ENCODE assay signal across 10 mouse cellular contexts in genomic region chr14:23902636-23903279, GRCm38 (mm10).
DNase-seq lines count a peak whose midpoint lies in the region; ATAC-seq and TF ChIP-seq lines count a peak whose summit lies in the region.
"Had no signal": no experiment of that assay in that cellular context is flagged by ENCODE, and none has a peak within 500 bp of the region (broad histone marks: within the 10 kb centered on the region; RNA-seq: fewer than 3 reads in every experiment).

No protein-coding gene starts in this region.

- no peaks in the 10 kb centered on the region for H3K9me3 ChIP-seq in forebrain, embryonic 12.5 days
- H3K9me3 ChIP-seq in forebrain, embryonic 11.5 days (ENCODE audit: control insufficient read depth, low read length), result no peaks in the 10 kb centered on the region
- H3K9me3 ChIP-seq in forebrain, embryonic 14.5 days (replicated peaks; ENCODE audit: control insufficient read depth, low read length), result no peaks in the 10 kb centered on the region
- H3K9me3 ChIP-seq in hindbrain, postnatal 0 days (ENCODE audit: low read length), result no peaks in the 10 kb centered on the region
- no peaks in the 10 kb centered on the region for H3K9me3 ChIP-seq in neural tube, embryonic 14.5 days (ENCODE audit: control insufficient read depth, low read length)
- no peaks in the 10 kb centered on the region for H3K9me3 ChIP-seq in liver, embryonic 11.5 days (ENCODE audit: control insufficient read depth, low read length)
- H3K9me3 ChIP-seq: heart, embryonic 13.5 days had no signal

- no peak overlapping the region for H3K9ac ChIP-seq in forebrain, embryonic 12.5 days
- H3K9ac ChIP-seq in forebrain, embryonic 11.5 days (ENCODE audit: low read length), result no peak overlapping the region
- H3K9ac ChIP-seq in forebrain, embryonic 14.5 days (ENCODE audit: low read length), result no peak overlapping the region
- H3K9ac ChIP-seq in hindbrain, postnatal 0 days (replicated peaks; ENCODE audit: low read length), result no peak overlapping the region; the same call in 1 of the 2 replicates
- no peak overlapping the region for H3K9ac ChIP-seq in neural tube, embryonic 14.5 days (replicated peaks; ENCODE audit: low read depth, low read length)
- H3K9ac ChIP-seq in liver, embryonic 11.5 days (ENCODE audit: low read depth, low read length), result no peak overlapping the region
- H3K9ac ChIP-seq: heart, embryonic 13.5 days had no signal

- peak overlapping the region; percentile 42; the same call in 1 of the 2 replicates for H3K27ac ChIP-seq in forebrain, embryonic 12.5 days
- H3K27ac ChIP-seq in forebrain, embryonic 11.5 days (ENCODE audit: low read depth, low read length), result no peak overlapping the region
- no peak overlapping the region for H3K27ac ChIP-seq in forebrain, embryonic 14.5 days (ENCODE audit: low read depth, low read length)
- H3K27ac ChIP-seq in hindbrain, postnatal 0 days, result peak overlapping the region; percentile 32; the same call in 1 of the 2 replicates
- peak overlapping the region; percentile 46; the same call in 1 of the 2 replicates for H3K27ac ChIP-seq in neural tube, embryonic 14.5 days (ENCODE audit: low read depth, low read length)
- H3K27ac ChIP-seq in liver, embryonic 11.5 days (ENCODE audit: low read depth, low read length), result no peak overlapping the region
- H3K27ac ChIP-seq: heart, embryonic 13.5 days had no signal

- peak; percentile 53; the same call in 1 of the 2 replicates for ATAC-seq in forebrain, embryonic 12.5 days (ENCODE audit: low FRiP score)
- no peak for ATAC-seq in forebrain, embryonic 11.5 days (replicated peaks; ENCODE audit: low FRiP score)
- no peak for ATAC-seq in forebrain, embryonic 14.5 days
- ATAC-seq in hindbrain, postnatal 0 days, result peak; percentile 68; the same call in 1 of the 2 replicates
- ATAC-seq in neural tube, embryonic 14.5 days (ENCODE audit: low read depth), result peak; percentile 86
- ATAC-seq in CD4-positive, CD25-positive, alpha-beta regulatory T cell, adult 4 months, result no peak
- ATAC-seq in liver, embryonic 11.5 days (replicated peaks; ENCODE audit: low FRiP score), result no peak

- no peak overlapping the region for H3K4me3 ChIP-seq in forebrain, embryonic 12.5 days (replicated peaks)
- no peak overlapping the region for H3K4me3 ChIP-seq in forebrain, embryonic 11.5 days (ENCODE audit: low read depth, low read length)
- no peak overlapping the region for H3K4me3 ChIP-seq in forebrain, embryonic 14.5 days (ENCODE audit: low read depth, low read length)
- no peak overlapping the region for H3K4me3 ChIP-seq in hindbrain, postnatal 0 days (ENCODE audit: low read length)
- H3K4me3 ChIP-seq in neural tube, embryonic 14.5 days (ENCODE audit: low read depth, low read length), result no peak overlapping the region
- H3K4me3 ChIP-seq in liver, embryonic 11.5 days (ENCODE audit: low read depth, low read length), result no peak overlapping the region
- H3K4me3 ChIP-seq: heart, embryonic 13.5 days had no signal

- peaks cover 9% of the 10 kb centered on the region for H3K4me1 ChIP-seq in forebrain, embryonic 12.5 days
- no peaks in the 10 kb centered on the region for H3K4me1 ChIP-seq in forebrain, embryonic 11.5 days (replicated peaks; ENCODE audit: control insufficient read depth, insufficient read depth, low read length)
- H3K4me1 ChIP-seq in forebrain, embryonic 14.5 days (ENCODE audit: control insufficient read depth, insufficient read depth, low read length), result no peaks in the 10 kb centered on the region
- H3K4me1 ChIP-seq in hindbrain, postnatal 0 days (ENCODE audit: insufficient read depth, low read length), result peaks cover 10% of the 10 kb centered on the region
- H3K4me1 ChIP-seq in neural tube, embryonic 14.5 days (ENCODE audit: control insufficient read depth, insufficient read depth, low read length), result peaks cover 13% of the 10 kb centered on the region
- H3K4me1 ChIP-seq in liver, embryonic 11.5 days (replicated peaks; ENCODE audit: control insufficient read depth, insufficient read depth, low read length), result no peaks in the 10 kb centered on the region

- H3K27me3 ChIP-seq in forebrain, embryonic 12.5 days, result no peaks in the 10 kb centered on the region
- H3K27me3 ChIP-seq in forebrain, embryonic 11.5 days (ENCODE audit: control insufficient read depth, insufficient read depth, low read length), result no peaks in the 10 kb centered on the region
- no peaks in the 10 kb centered on the region for H3K27me3 ChIP-seq in forebrain, embryonic 14.5 days (replicated peaks; ENCODE audit: control insufficient read depth, insufficient read depth, low read length)
- H3K27me3 ChIP-seq in hindbrain, postnatal 0 days (ENCODE audit: insufficient read depth, low read length), result no peaks in the 10 kb centered on the region
- no peaks in the 10 kb centered on the region for H3K27me3 ChIP-seq in neural tube, embryonic 14.5 days (ENCODE audit: control insufficient read depth, insufficient read depth, low read length)
- H3K27me3 ChIP-seq in liver, embryonic 11.5 days (replicated peaks; ENCODE audit: control insufficient read depth, insufficient read depth, low read length), result no peaks in the 10 kb centered on the region

- no peak for TF ChIP-seq CTCF in hindbrain, postnatal 0 days (IDR thresholded peaks at IDR 0.05; ENCODE audit: low read depth)

- no peak overlapping the region for H3K4me2 ChIP-seq in forebrain, embryonic 12.5 days
- no peak overlapping the region for H3K4me2 ChIP-seq in forebrain, embryonic 11.5 days (ENCODE audit: low read depth, low read length, severe bottlenecking)
- H3K4me2 ChIP-seq in forebrain, embryonic 14.5 days (ENCODE audit: low read length), result no peak overlapping the region
- H3K4me2 ChIP-seq in hindbrain, postnatal 0 days (ENCODE audit: low read depth, low read length), result no peak overlapping the region
- H3K4me2 ChIP-seq in neural tube, embryonic 14.5 days (ENCODE audit: low read depth, low read length), result no peak overlapping the region
- H3K4me2 ChIP-seq in liver, embryonic 11.5 days, result no peak overlapping the region
- H3K4me2 ChIP-seq: heart, embryonic 13.5 days had no signal

- no peak for DNase-seq in forebrain, embryonic 11.5 days (ENCODE audit: low spot score)
- peak; percentile 51 for DNase-seq in forebrain, embryonic 14.5 days (ENCODE audit: low spot score)
- DNase-seq in hindbrain, postnatal 0 days (ENCODE audit: low spot score), result peak; percentile 57
- no peak for DNase-seq in liver, embryonic 11.5 days (ENCODE audit: low spot score)
- DNase-seq in kidney, postnatal 4 days, result no peak
- DNase-seq: right cerebral cortex, adult 18-20 months had no signal

- H3K36me3 ChIP-seq in forebrain, embryonic 12.5 days (replicated peaks), result no peaks in the 10 kb centered on the region
- H3K36me3 ChIP-seq in forebrain, embryonic 11.5 days (ENCODE audit: control insufficient read depth, insufficient read depth, low read length), result no peaks in the 10 kb centered on the region
- no peaks in the 10 kb centered on the region for H3K36me3 ChIP-seq in forebrain, embryonic 14.5 days (ENCODE audit: control insufficient read depth, insufficient read depth, low read length)
- H3K36me3 ChIP-seq in hindbrain, postnatal 0 days (ENCODE audit: insufficient read depth, low read length), result no peaks in the 10 kb centered on the region
- no peaks in the 10 kb centered on the region for H3K36me3 ChIP-seq in neural tube, embryonic 14.5 days (ENCODE audit: control insufficient read depth, insufficient read depth, low read length)
- H3K36me3 ChIP-seq in liver, embryonic 11.5 days (ENCODE audit: control insufficient read depth, insufficient read depth, low read length), result no peaks in the 10 kb centered on the region
- H3K36me3 ChIP-seq: heart, embryonic 13.5 days had no signal

- WGBS in forebrain, embryonic 12.5 days, result 33% methylated on average over 10 of the region's 10 CpGs
- WGBS in forebrain, embryonic 11.5 days, result 33% methylated on average over 10 of the region's 10 CpGs
- 40% methylated on average over 10 of the region's 10 CpGs for WGBS in forebrain, embryonic 14.5 days
- WGBS in hindbrain, postnatal 0 days, result 19% methylated on average over 10 of the region's 10 CpGs
- WGBS in neural tube, embryonic 14.5 days, result 35% methylated on average over 10 of the region's 10 CpGs
- 42% methylated on average over 10 of the region's 10 CpGs for WGBS in liver, embryonic 11.5 days

Comparison
In these comparisons a context has a peak if more than half of its experiments do, and no peak if none do; other contexts are left out.
1. ATAC-seq: peak in forebrain, embryonic 12.5 days (single experiment), hindbrain, postnatal 0 days (single experiment) and neural tube, embryonic 14.5 days (single experiment); none in forebrain, embryonic 11.5 days (single experiment), forebrain, embryonic 14.5 days (single experiment), CD4-positive, CD25-positive, alpha-beta regulatory T cell, adult 4 months (single experiment) and liver, embryonic 11.5 days (single experiment).
2. H3K27ac ChIP-seq: peak in forebrain, embryonic 12.5 days (single experiment), hindbrain, postnatal 0 days (single experiment) and neural tube, embryonic 14.5 days (single experiment); none in forebrain, embryonic 11.5 days (single experiment), forebrain, embryonic 14.5 days (single experiment) and liver, embryonic 11.5 days (single experiment).
3. DNase-seq: peak in forebrain, embryonic 14.5 days (single experiment) and hindbrain, postnatal 0 days (single experiment); none in forebrain, embryonic 11.5 days (single experiment), liver, embryonic 11.5 days (single experiment) and kidney, postnatal 4 days (0 of 2).